Mouse (Mus musculus) testis, adult 2 months (tissue): ENCODE results near the gene Btbd9. TPM values are rescaled to one million over a fixed set of nuclear protein-coding genes. Genes with fewer than 3 reads are reported as not detected.

ENCODE experiments used
- H3K27ac ChIP-seq: fragments of 200-500 bp; 2 replicates; pipeline ENCODE4 v1.5.1; 2012; ENCODE audit warnings: low read depth, low read length; ENCODE audit not compliant: control insufficient read depth, insufficient read depth
- H3K27me3 ChIP-seq: fragments of 200-500 bp; 2 replicates; pipeline ENCODE4 v1.6.1; 2012; ENCODE audit warnings: mild to moderate bottlenecking, low read length, moderate library complexity; ENCODE audit not compliant: control insufficient read depth, insufficient read depth
- H3K36me3 ChIP-seq: fragments of 200-500 bp; 2 replicates; pipeline ENCODE4 v1.6.1; 2012; ENCODE audit warnings: mild to moderate bottlenecking, low read length; ENCODE audit not compliant: control insufficient read depth, insufficient read depth
- H3K4me1 ChIP-seq: fragments of 200-500 bp; 2 replicates; pipeline ENCODE4 v1.6.1; 2012; ENCODE audit warnings: low read length; ENCODE audit not compliant: control insufficient read depth, insufficient read depth
- H3K4me3 ChIP-seq: fragments of 200-500 bp; 2 replicates; pipeline ENCODE4 v1.5.1; 2012; ENCODE audit warnings: low read depth, mild to moderate bottlenecking, low read length, moderate library complexity, mixed read lengths; ENCODE audit not compliant: control insufficient read depth
- CTCF ChIP-seq: fragments of 200-500 bp; IDR thresholded peaks from 2 replicates; pipeline ENCODE4 v1.5.1; 2012; ENCODE audit warnings: low read depth, mild to moderate bottlenecking, inconsistent platforms, low read length, moderate library complexity; ENCODE audit not compliant: control insufficient read depth, insufficient read depth, insufficient replicate concordance
- POLR2A ChIP-seq: fragments of 200-500 bp; IDR thresholded peaks from 2 replicates; pipeline ENCODE4 v1.6.1; 2012; ENCODE audit warnings: low read depth, mild to moderate bottlenecking, inconsistent platforms, low read length, moderate library complexity; ENCODE audit not compliant: control insufficient read depth
- polyA plus RNA-seq: library from polyadenylated mRNA; depleted of rRNA; stranded (reverse); fragments of >200 nt; gene quantifications from 2 replicates; pipeline ENCODE4 v1.2.3, GENCODE M21; 2012

Btbd9 gene
- polyA plus RNA-seq, 1 experiment, result 87.1 TPM

DNA sequence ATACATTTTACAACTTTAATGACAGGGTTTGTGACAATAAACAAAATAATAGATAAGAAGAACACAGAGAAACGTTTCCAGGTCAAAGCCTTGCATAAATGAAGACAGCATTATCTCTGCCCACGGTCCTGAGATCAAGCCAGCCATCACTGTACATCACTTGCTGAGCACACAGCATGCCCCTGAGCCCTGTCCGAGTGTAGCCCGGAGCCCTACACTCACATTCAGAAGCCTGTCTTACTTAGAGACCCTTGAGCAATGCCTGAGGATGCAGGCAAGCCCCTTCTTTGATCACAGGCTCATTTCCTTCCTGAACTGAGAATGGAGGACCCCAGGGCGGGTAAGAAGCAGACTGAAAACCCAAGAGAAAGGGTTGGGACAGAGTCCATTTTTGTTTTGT lies 240.0 kb downstream of the Btbd9 start:
- no peak overlapping the region for H3K4me3 ChIP-seq
- H3K27ac ChIP-seq, result no peak overlapping the region
- no peaks in the 10 kb centered on the region for H3K36me3 ChIP-seq
- TF ChIP-seq CTCF (no peak), POLR2A (no peak)
- no peaks in the 10 kb centered on the region for H3K4me1 ChIP-seq
- no peaks in the 10 kb centered on the region for H3K27me3 ChIP-seq

DNA sequence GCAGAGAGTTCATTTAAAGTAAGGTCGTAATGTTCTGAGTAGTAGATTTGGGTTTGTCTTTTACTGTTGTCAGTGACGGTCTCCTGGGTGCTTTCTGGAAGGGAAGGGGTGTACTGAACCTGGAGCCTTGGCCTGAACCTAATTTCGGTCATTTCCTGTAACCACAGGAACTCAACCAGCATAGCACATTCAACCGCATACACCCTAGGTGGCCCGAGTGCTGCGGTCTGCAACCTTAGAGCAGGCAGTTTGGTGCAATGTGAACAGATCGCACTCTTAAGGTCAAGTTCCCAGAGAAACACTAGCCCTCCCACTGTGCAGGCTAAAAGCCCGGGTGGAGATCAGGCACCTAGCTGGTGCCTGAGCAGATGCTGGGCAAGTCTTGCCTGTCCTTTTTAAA lies 240.5 kb downstream of the Btbd9 start:
- Histone ChIP-seq H3K27ac (no peak overlapping the region), H3K36me3 (no peaks in the 10 kb centered on the region), H3K27me3 (no peaks in the 10 kb centered on the region), H3K4me3 (no peak overlapping the region), H3K4me1 (no peaks in the 10 kb centered on the region)
- TF ChIP-seq POLR2A, result no peak

DNA sequence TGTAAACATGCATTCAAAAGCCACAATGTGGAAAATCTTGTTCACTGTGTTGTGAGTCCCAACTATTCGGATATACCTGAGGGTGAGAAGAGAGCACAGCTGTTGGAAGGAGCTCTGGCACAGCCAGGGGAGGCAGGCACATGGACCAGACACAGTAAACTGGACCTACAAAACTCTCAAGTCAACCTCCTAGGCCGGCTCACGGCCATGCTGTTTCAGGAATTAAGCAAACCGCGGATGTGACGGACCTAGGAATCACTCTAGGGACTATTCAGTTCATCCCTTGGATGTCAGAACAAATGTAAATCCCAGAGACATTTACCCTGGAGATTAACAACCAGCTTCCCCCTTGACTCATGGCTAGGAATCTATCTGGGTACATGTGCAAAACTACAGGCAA lies 242.0 kb downstream of the Btbd9 start:
- no peaks in the 10 kb centered on the region for H3K4me1 ChIP-seq

DNA sequence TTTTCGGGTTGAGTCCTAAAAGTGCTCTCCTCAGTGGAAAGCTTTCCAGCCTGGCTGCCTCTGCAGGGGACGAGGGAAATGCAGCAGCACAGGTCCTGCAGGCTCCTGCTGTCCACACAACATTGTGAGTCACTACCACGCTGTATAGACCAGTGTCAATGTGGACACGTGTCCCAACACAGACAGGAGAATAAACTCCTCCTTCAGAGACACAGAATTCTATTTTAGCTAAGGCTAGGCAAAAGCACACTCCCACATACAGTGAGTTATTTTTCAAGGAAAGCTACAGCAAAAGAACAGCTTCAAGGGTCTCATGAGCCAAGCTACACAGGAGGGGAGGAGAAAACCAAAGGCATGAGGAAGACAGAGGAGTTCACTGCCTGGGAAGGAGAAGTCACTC lies 243.2 kb downstream of the Btbd9 start:
- H3K27ac ChIP-seq, result no peak overlapping the region
- TF ChIP-seq CTCF, result no peak
- TF ChIP-seq POLR2A, result no peak
- H3K27me3 ChIP-seq, result no peaks in the 10 kb centered on the region
- H3K36me3 ChIP-seq, result no peaks in the 10 kb centered on the region
- no peak overlapping the region for H3K4me3 ChIP-seq
- H3K4me1 ChIP-seq, result no peaks in the 10 kb centered on the region

More for the DNA sequence above, 242.0 kb downstream of the Btbd9 start:
- no peak overlapping the region for H3K4me3 ChIP-seq
- H3K27me3 ChIP-seq, result no peaks in the 10 kb centered on the region
- no peaks in the 10 kb centered on the region for H3K36me3 ChIP-seq
- no peak overlapping the region for H3K27ac ChIP-seq
- TF ChIP-seq POLR2A (no peak), CTCF (no peak)

DNA sequence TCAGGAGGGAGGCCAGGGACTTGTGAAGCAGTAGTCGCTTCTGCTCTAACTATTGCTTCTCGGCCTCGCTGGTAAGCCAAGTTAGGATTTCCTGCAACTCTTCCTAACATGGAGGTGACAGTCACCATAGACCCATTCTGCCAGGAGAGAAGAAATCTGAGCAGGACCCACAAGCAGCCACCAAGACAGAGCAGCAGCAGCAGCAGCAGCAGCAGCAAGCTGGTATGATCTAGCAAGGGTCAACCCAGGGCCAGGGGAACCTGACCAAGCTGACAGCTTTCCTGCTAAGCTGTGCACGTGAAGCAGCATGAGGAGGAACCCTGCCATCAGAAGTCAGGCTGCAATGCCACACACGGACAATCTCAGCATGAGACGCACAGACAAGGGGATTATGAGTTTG lies 244.9 kb downstream of the Btbd9 start:
- Histone ChIP-seq H3K27me3 (no peaks in the 10 kb centered on the region), H3K4me1 (no peaks in the 10 kb centered on the region), H3K27ac (no peak overlapping the region), H3K36me3 (no peaks in the 10 kb centered on the region), H3K4me3 (no peak overlapping the region)
- no peak for TF ChIP-seq POLR2A
- no peak for TF ChIP-seq CTCF

DNA sequence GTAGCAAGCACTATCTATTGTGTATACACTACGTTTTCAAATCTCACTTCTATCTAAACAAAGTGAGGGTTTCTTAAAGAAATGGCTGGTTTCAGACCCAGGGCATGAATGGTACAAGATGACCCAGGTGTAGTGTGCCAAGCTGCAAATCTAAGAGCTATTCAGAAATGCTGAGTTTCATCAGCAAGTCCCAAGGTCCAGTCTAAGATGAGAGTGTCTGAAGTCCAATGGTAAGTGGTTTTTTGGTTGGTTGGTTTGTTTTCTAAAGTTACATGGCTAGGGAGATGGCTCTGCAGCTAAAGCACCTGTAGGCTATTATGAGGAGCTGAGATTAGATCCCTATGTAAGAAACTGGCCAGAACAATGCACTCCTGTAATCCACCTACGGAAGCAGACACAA lies 246.8 kb downstream of the Btbd9 start:
- no peaks in the 10 kb centered on the region for H3K36me3 ChIP-seq
- H3K27me3 ChIP-seq, result no peaks in the 10 kb centered on the region
- TF ChIP-seq CTCF (no peak), POLR2A (no peak)
- H3K4me3 ChIP-seq, result no peak overlapping the region
- H3K27ac ChIP-seq, result no peak overlapping the region
- H3K4me1 ChIP-seq, result no peaks in the 10 kb centered on the region

DNA sequence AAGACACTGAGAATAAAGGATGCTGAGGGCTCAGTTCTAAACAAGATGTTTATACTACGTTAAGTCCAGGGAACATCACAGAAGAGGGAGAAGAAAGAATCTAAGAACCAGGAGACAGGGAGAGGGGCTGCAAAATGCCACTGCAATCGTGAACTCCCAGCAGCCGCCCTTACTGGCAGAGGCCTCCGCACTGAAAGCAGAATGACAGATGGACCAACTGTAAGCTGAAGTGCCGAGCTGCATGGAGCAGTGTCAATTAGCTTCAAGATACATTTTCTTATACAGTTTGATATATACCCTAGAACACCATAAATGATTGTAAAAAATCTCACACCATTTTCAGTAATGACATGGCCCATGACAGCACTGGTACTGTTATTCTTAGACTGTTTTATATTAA lies 247.4 kb downstream of the Btbd9 start:
- H3K36me3 ChIP-seq, result no peaks in the 10 kb centered on the region
- no peak for TF ChIP-seq CTCF
- TF ChIP-seq POLR2A, result no peak
- no peak overlapping the region for H3K4me3 ChIP-seq
- H3K27me3 ChIP-seq, result no peaks in the 10 kb centered on the region
- no peaks in the 10 kb centered on the region for H3K4me1 ChIP-seq
- no peak overlapping the region for H3K27ac ChIP-seq

DNA sequence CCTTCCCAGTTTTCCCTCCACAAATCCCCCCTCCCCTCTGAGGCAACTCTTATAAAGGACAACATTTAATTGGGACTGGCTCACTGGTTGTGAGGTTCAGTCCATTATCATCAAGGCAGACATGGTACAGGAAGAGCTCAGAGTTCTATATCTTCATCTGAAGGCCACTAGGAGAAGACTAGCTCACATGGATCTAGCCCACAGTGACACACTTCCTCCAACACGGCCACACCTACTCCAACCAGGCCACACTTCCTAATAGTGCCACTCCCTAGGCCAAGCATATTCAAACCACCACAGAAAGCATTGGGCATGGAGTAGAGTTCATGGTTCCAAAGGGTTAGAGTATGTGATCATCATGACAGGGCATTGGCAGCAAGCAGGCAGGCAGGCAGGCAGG lies 249.4 kb downstream of the Btbd9 start:
- no peak for TF ChIP-seq POLR2A
- no peak for TF ChIP-seq CTCF
- Histone ChIP-seq H3K4me1 (no peaks in the 10 kb centered on the region), H3K27me3 (no peaks in the 10 kb centered on the region), H3K36me3 (no peaks in the 10 kb centered on the region), H3K27ac (no peak overlapping the region), H3K4me3 (no peak overlapping the region)
